In the genomic region with DNA sequence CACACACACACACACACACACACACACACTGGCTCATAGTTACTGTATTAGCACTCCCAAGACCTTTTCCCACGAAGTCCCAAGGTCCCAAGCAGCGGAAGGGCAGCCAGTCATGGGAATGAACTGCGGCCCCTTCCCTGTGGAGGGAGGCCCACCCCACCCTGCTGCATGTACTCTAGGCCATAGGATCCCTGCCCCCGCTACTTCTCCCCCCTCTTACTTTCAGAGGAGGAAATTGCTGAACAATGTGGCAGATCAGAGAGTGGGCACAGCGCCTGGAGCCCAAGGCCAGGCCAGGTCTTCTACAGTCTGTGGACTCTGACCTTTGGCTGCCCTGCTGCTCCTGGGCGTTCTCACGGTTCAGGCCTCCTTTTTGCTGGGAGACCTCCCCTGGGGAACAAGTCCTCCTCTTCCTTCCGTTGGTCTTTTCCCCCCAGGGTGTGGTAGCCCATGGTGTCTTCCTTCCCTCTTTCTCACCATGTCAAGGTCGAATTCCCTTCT, we compare ENCODE assay signal across 9 mouse cellular contexts. TPM values are rescaled to one million over a fixed set of nuclear protein-coding genes. Genes with fewer than 3 reads are reported as not detected.
DNase-seq lines count a peak whose midpoint lies in the region; ATAC-seq and TF ChIP-seq lines count a peak whose summit lies in the region.
"Had no signal": no experiment of that assay in that cellular context is flagged by ENCODE, and none has a peak within 500 bp of the region (broad histone marks: within the 10 kb centered on the region; RNA-seq: fewer than 3 reads in every experiment).

No protein-coding gene starts in this region.

- H3K9ac ChIP-seq in hindbrain, embryonic 11.5 days (ENCODE audit: low read depth, low read length): no peak overlapping the region
- no peak overlapping the region for H3K9ac ChIP-seq in kidney, postnatal 0 days (ENCODE audit: low read depth, low read length)
- H3K9ac ChIP-seq in hindbrain, embryonic 14.5 days: no peak overlapping the region
- H3K9ac ChIP-seq: limb, embryonic 15.5 days had no signal

- no peak for TF ChIP-seq CTCF in kidney, postnatal 0 days (IDR thresholded peaks at IDR 0.05; ENCODE audit: low read depth)

- H3K27me3 ChIP-seq in hindbrain, embryonic 10.5 days (ENCODE audit: insufficient read depth, poor library complexity, severe bottlenecking): no peaks in the 10 kb centered on the region
- no peaks in the 10 kb centered on the region for H3K27me3 ChIP-seq in hindbrain, embryonic 11.5 days (ENCODE audit: control insufficient read depth, insufficient read depth, low read length)
- no peaks in the 10 kb centered on the region for H3K27me3 ChIP-seq in kidney, postnatal 0 days (ENCODE audit: insufficient read depth, low read length)
- H3K27me3 ChIP-seq in hindbrain, embryonic 14.5 days (ENCODE audit: control insufficient read depth, insufficient read depth, low read length): no peaks in the 10 kb centered on the region
- H3K27me3 ChIP-seq: limb, embryonic 15.5 days had no signal

- H3K27ac ChIP-seq in hindbrain, embryonic 10.5 days: peak overlapping the region; percentile 13; the same call in 1 of the 2 replicates
- H3K27ac ChIP-seq in hindbrain, embryonic 11.5 days (ENCODE audit: low read depth, low read length): no peak overlapping the region
- H3K27ac ChIP-seq in kidney, postnatal 0 days: peak overlapping the region; percentile 68
- no peak overlapping the region for H3K27ac ChIP-seq in hindbrain, embryonic 14.5 days
- H3K27ac ChIP-seq: limb, embryonic 15.5 days had no signal

- H3K4me1 ChIP-seq in hindbrain, embryonic 10.5 days (replicated peaks): peaks cover 20% of the 10 kb centered on the region
- H3K4me1 ChIP-seq in hindbrain, embryonic 11.5 days (replicated peaks; ENCODE audit: control insufficient read depth, insufficient read depth, low read length): no peaks in the 10 kb centered on the region
- no peaks in the 10 kb centered on the region for H3K4me1 ChIP-seq in kidney, postnatal 0 days (replicated peaks; ENCODE audit: insufficient read depth, low read length)
- peaks cover 6% of the 10 kb centered on the region for H3K4me1 ChIP-seq in hindbrain, embryonic 14.5 days (replicated peaks; ENCODE audit: control insufficient read depth, insufficient read depth, low read length)

- no peak overlapping the region for H3K4me3 ChIP-seq in hindbrain, embryonic 10.5 days
- H3K4me3 ChIP-seq in hindbrain, embryonic 11.5 days (ENCODE audit: low read depth, low read length): no peak overlapping the region
- H3K4me3 ChIP-seq in kidney, postnatal 0 days (replicated peaks; ENCODE audit: low read depth, low read length): no peak overlapping the region
- H3K4me3 ChIP-seq in hindbrain, embryonic 14.5 days (replicated peaks; ENCODE audit: low read length): no peak overlapping the region
- H3K4me3 ChIP-seq: limb, embryonic 15.5 days had no signal

- 50% methylated on average over 9 of the region's 9 CpGs for WGBS in hindbrain, embryonic 10.5 days
- WGBS in hindbrain, embryonic 11.5 days: 54% methylated on average over 9 of the region's 9 CpGs
- 43% methylated on average over 9 of the region's 9 CpGs for WGBS in kidney, postnatal 0 days
- 54% methylated on average over 9 of the region's 9 CpGs for WGBS in hindbrain, embryonic 14.5 days

- no peaks in the 10 kb centered on the region for H3K9me3 ChIP-seq in hindbrain, embryonic 10.5 days
- no peaks in the 10 kb centered on the region for H3K9me3 ChIP-seq in hindbrain, embryonic 11.5 days (ENCODE audit: control insufficient read depth, low read length)
- H3K9me3 ChIP-seq in kidney, postnatal 0 days (replicated peaks; ENCODE audit: low read length): no peaks in the 10 kb centered on the region
- H3K9me3 ChIP-seq in hindbrain, embryonic 14.5 days (ENCODE audit: control insufficient read depth, low read length): no peaks in the 10 kb centered on the region
- H3K9me3 ChIP-seq: limb, embryonic 15.5 days had no signal

- no peaks in the 10 kb centered on the region for H3K36me3 ChIP-seq in hindbrain, embryonic 10.5 days
- H3K36me3 ChIP-seq in hindbrain, embryonic 11.5 days (ENCODE audit: control insufficient read depth, insufficient read depth, low read length): no peaks in the 10 kb centered on the region
- H3K36me3 ChIP-seq in kidney, postnatal 0 days (ENCODE audit: insufficient read depth, low read length): no peaks in the 10 kb centered on the region
- no peaks in the 10 kb centered on the region for H3K36me3 ChIP-seq in hindbrain, embryonic 14.5 days (replicated peaks; ENCODE audit: control insufficient read depth, insufficient read depth)
- H3K36me3 ChIP-seq: limb, embryonic 15.5 days had no signal

- H3K4me2 ChIP-seq in hindbrain, embryonic 11.5 days (replicated peaks; ENCODE audit: low read depth, low read length): no peak overlapping the region
- no peak overlapping the region for H3K4me2 ChIP-seq in kidney, postnatal 0 days (ENCODE audit: low read length)
- H3K4me2 ChIP-seq in hindbrain, embryonic 14.5 days (replicated peaks): no peak overlapping the region
- H3K4me2 ChIP-seq: limb, embryonic 15.5 days had no signal

- ATAC-seq in hindbrain, embryonic 11.5 days (ENCODE audit: low FRiP score): no peak
- ATAC-seq in kidney, postnatal 0 days (replicated peaks; ENCODE audit: low FRiP score, low read depth): peak; percentile 80
- ATAC-seq in monocyte, adult 5-6 weeks (replicated peaks; ENCODE audit: insufficient number of reproducible peaks, low FRiP score, low TSS enrichment, poor library complexity, severe bottlenecking): peak; percentile 28; the same call in 1 of the 2 replicates
- ATAC-seq in hindbrain, embryonic 14.5 days (ENCODE audit: low FRiP score): no peak

- DNase-seq in hindbrain, embryonic 10.5 days (ENCODE audit: low spot score): peak; percentile 12
- DNase-seq in hindbrain, embryonic 11.5 days (ENCODE audit: low spot score): no peak
- DNase-seq in heart, adult 8-10 months (ENCODE audit: low spot score): peak; percentile 83
- DNase-seq in kidney, postnatal 0 days (ENCODE audit: low spot score): peak; percentile 69
- DNase-seq in right cerebral cortex, adult 2 months (ENCODE audit: low spot score in 2 of 2): no peak
- no peak for DNase-seq in B cell, adult 2 months
- DNase-seq in hindbrain, embryonic 14.5 days (ENCODE audit: low spot score): no peak

RNA-seq across cellular contexts. Expression of gene Oaz2, which starts 3.7 kb away (rescaled TPM):
- polyA plus RNA-seq in hindbrain, embryonic 10.5 days (2016; fragmentation: Nextera tagmentation; extraction: Ambion mirVana): 242 and 269 TPM in 2 replicates
- polyA plus RNA-seq in hindbrain, embryonic 11.5 days (2014; fragmentation: Nextera tagmentation; extraction: Ambion mirVana): 204 and 224 TPM in 2 replicates
- total RNA-seq in heart, adult 8-10 months (2022): 100 to 1,000 TPM; 182 to 262 (median 217) TPM
- polyA plus RNA-seq in kidney, postnatal 0 days (2015; fragmentation: Nextera tagmentation; extraction: Ambion mirVana): 299 and 305 TPM in 2 replicates
- 72.0 to 107 TPM (median 78.2 TPM) in 3 replicates for total RNA-seq in monocyte, adult 5-6 weeks (2017)
- 280 and 287 TPM in 2 replicates for polyA plus RNA-seq in hindbrain, embryonic 14.5 days (2014; fragmentation: Nextera tagmentation; extraction: Ambion mirVana)

RNA-seq across cellular contexts. Expression of gene Rbpms2, which starts 42.0 kb away (rescaled TPM):
- polyA plus RNA-seq in hindbrain, embryonic 10.5 days (2016; fragmentation: Nextera tagmentation; extraction: Ambion mirVana): 28.4 and 32.5 TPM in 2 replicates
- polyA plus RNA-seq in hindbrain, embryonic 11.5 days (2014; fragmentation: Nextera tagmentation; extraction: Ambion mirVana): 19.5 and 23.7 TPM in 2 replicates
- total RNA-seq in heart, adult 8-10 months (2022): 10 to 100 TPM; 24.9 to 28.7 (median 26.5) TPM
- 38.6 and 39.2 TPM in 2 replicates for polyA plus RNA-seq in kidney, postnatal 0 days (2015; fragmentation: Nextera tagmentation; extraction: Ambion mirVana)
- 0.48 to 4.1 TPM (median 0.53 TPM) in 3 replicates for total RNA-seq in monocyte, adult 5-6 weeks (2017)
- polyA plus RNA-seq in hindbrain, embryonic 14.5 days (2014; fragmentation: Nextera tagmentation; extraction: Ambion mirVana): 4.0 and 4.7 TPM in 2 replicates

Comparison
In these comparisons a context has a peak if more than half of its experiments do, and no peak if none do; other contexts are left out.
1. DNase-seq: peak in hindbrain, embryonic 10.5 days (single experiment), heart, adult 8-10 months (single experiment) and kidney, postnatal 0 days (single experiment); none in hindbrain, embryonic 11.5 days (single experiment), right cerebral cortex, adult 2 months (0 of 2), B cell, adult 2 months (0 of 2) and hindbrain, embryonic 14.5 days (single experiment).
2. H3K27ac ChIP-seq: peak in hindbrain, embryonic 10.5 days (single experiment) and kidney, postnatal 0 days (single experiment); none in hindbrain, embryonic 11.5 days (single experiment) and hindbrain, embryonic 14.5 days (single experiment).
3. ATAC-seq: peak in kidney, postnatal 0 days (single experiment) and monocyte, adult 5-6 weeks (single experiment); none in hindbrain, embryonic 11.5 days (single experiment) and hindbrain, embryonic 14.5 days (single experiment).